Mouse (Mus musculus) MEL (cell line): Measurements from ENCODE around the gene Mrps34. TPM values are rescaled to one million over a fixed set of nuclear protein-coding genes. Genes with fewer than 3 reads are reported as not detected.
A peak's percentile ranks its signal among the peaks of the same experiment; 100 is the strongest.

Source experiments
- DNase-seq: peaks from one replicate; pipeline ENCODE4 v3.0.0; 2011; ENCODE audit warnings: low read depth, low spot score
- H3K27ac ChIP-seq: 2 replicates; pipeline ENCODE4 v1.5.1; 2012; ENCODE audit warnings: low read depth, mild to moderate bottlenecking, control low read depth, low read length, moderate library complexity; ENCODE audit not compliant: control insufficient read depth
- H3K27me3 ChIP-seq, 2 experiments: fragments of 150-350 bp in 1 of 2; sonication (generic) in 1 of 2; 2 replicates each; pipeline ENCODE4 v1.6.1; 2012; ENCODE audit warnings: low read length in 2 of 2, mild to moderate bottlenecking in 2 of 2, improper control_type of control experiment in 1 of 2, moderate library complexity in 1 of 2; ENCODE audit not compliant: insufficient read depth in 2 of 2, control insufficient read depth in 1 of 2
- H3K36me3 ChIP-seq, 2 experiments: 2 replicates each; pipeline ENCODE4 v1.6.1; 2012 to 2014; ENCODE audit warnings: low read length in 2 of 2, improper control_type of control experiment in 1 of 2, inconsistent platforms in 1 of 2, mild to moderate bottlenecking in 1 of 2; ENCODE audit not compliant: insufficient read depth in 2 of 2, control insufficient read depth in 1 of 2
- H3K4me1 ChIP-seq, 2 experiments: fragments of 150-350 bp in 1 of 2; sonication (generic) in 1 of 2; 2 replicates each; pipeline ENCODE4 v1.6.1; 2012; ENCODE audit warnings: low read length in 2 of 2, improper control_type of control experiment in 1 of 2, mild to moderate bottlenecking in 1 of 2; ENCODE audit not compliant: insufficient read depth in 2 of 2, control insufficient read depth in 1 of 2
- H3K4me3 ChIP-seq, 2 experiments: fragments of 150-350 bp in 1 of 2; sonication (generic) in 1 of 2; 2 replicates each; pipeline ENCODE4 v1.5.1; 2012; ENCODE audit warnings: low read depth in 2 of 2, low read length in 2 of 2, mild to moderate bottlenecking in 2 of 2, moderate library complexity in 2 of 2, control low read depth in 1 of 2, improper control_type of control experiment in 1 of 2; ENCODE audit not compliant: control insufficient read depth in 1 of 2, insufficient read depth in 1 of 2
- H3K79me2 ChIP-seq: 2 replicates; pipeline ENCODE4 v1.6.1; 2012; ENCODE audit warnings: mild to moderate bottlenecking, low read length, moderate library complexity; ENCODE audit not compliant: control insufficient read depth, poor library complexity, insufficient read depth
- H3K9ac ChIP-seq: 2 replicates; pipeline ENCODE4 v1.6.1; 2012; ENCODE audit warnings: low read depth, mild to moderate bottlenecking, control low read depth, low read length, moderate library complexity; ENCODE audit not compliant: control insufficient read depth, poor library complexity, severe bottlenecking
- H3K9me3 ChIP-seq: fragments of 150-350 bp; sonication (generic); replicated peaks from 2 replicates; pipeline ENCODE4 v1.6.1; 2012; ENCODE audit warnings: mild to moderate bottlenecking, low read length, improper control_type of control experiment, moderate library complexity; ENCODE audit not compliant: insufficient read depth
- BHLHE40 ChIP-seq: IDR thresholded peaks from 2 replicates; pipeline ENCODE4 v1.6.1; 2012; ENCODE audit warnings: low read depth, mild to moderate bottlenecking, inconsistent platforms, low read length, improper control_type of control experiment, borderline replicate concordance
- CHD1 ChIP-seq: IDR thresholded peaks from 2 replicates; pipeline ENCODE4 v1.6.1; 2012; ENCODE audit warnings: low read depth, mild to moderate bottlenecking, inconsistent platforms, low read length, improper control_type of control experiment
- CHD2 ChIP-seq: IDR thresholded peaks from 2 replicates; pipeline ENCODE4 v1.6.1; 2011; ENCODE audit warnings: low read length, improper control_type of control experiment
- CTCF ChIP-seq, 3 experiments: IDR thresholded peaks in 2 of 3; conservative IDR thresholded peaks in 1 of 3; 2 replicates each; pipeline ENCODE4 v1.5.1; 2011 to 2012; ENCODE audit warnings: low read length in 3 of 3, low read depth in 2 of 3, mild to moderate bottlenecking in 2 of 3, improper control_type of control experiment in 1 of 3, inconsistent platforms in 1 of 3, mixed read lengths in 1 of 3, moderate library complexity in 1 of 3; ENCODE audit not compliant: control insufficient read depth in 1 of 3, insufficient read depth in 1 of 3, poor library complexity in 1 of 3, severe bottlenecking in 1 of 3
- E2F4 ChIP-seq: IDR thresholded peaks from 2 replicates; pipeline ENCODE4 v1.6.1; 2011; ENCODE audit warnings: low read depth, low read length, improper control_type of control experiment, borderline replicate concordance
- ELF1 ChIP-seq: IDR thresholded peaks from 2 replicates; pipeline ENCODE4 v1.6.1; 2014; ENCODE audit warnings: low read depth, mild to moderate bottlenecking, inconsistent platforms, low read length, improper control_type of control experiment, moderate library complexity
- EP300 ChIP-seq, 2 experiments: IDR thresholded peaks; 2 replicates each; pipeline ENCODE4 v1.6.1; 2011; ENCODE audit warnings: improper control_type of control experiment in 2 of 2, low read length in 2 of 2, low read depth in 1 of 2, mild to moderate bottlenecking in 1 of 2
- ETS1 ChIP-seq: IDR thresholded peaks from 2 replicates; pipeline ENCODE4 v1.6.1; 2012; ENCODE audit warnings: low read depth, mild to moderate bottlenecking, inconsistent platforms, low read length, improper control_type of control experiment, moderate library complexity
- GABPA ChIP-seq: IDR thresholded peaks from 2 replicates; pipeline ENCODE4 v1.6.1; 2012; ENCODE audit warnings: low read depth, mild to moderate bottlenecking, inconsistent platforms, low read length, improper control_type of control experiment, moderate library complexity
- GATA1 ChIP-seq: IDR thresholded peaks from 2 replicates; pipeline ENCODE4 v1.6.1; 2011; ENCODE audit warnings: low read depth, low read length, improper control_type of control experiment
- HCFC1 ChIP-seq: IDR thresholded peaks from 2 replicates; pipeline ENCODE4 v1.6.1; 2012; ENCODE audit warnings: low read depth, mild to moderate bottlenecking, inconsistent platforms, low read length, improper control_type of control experiment, moderate library complexity
- JUND ChIP-seq: IDR thresholded peaks from 2 replicates; pipeline ENCODE4 v1.6.1; 2011; ENCODE audit warnings: low read depth, mild to moderate bottlenecking, improper control_type of control experiment, low read length
- KAT2A ChIP-seq: conservative IDR thresholded peaks from 2 replicates; pipeline ENCODE4 v1.6.1; 2012; ENCODE audit warnings: low read depth, low read length, improper control_type of control experiment, inconsistent platforms
- MAFK ChIP-seq: IDR thresholded peaks from 2 replicates; pipeline ENCODE4 v1.6.1; 2011; ENCODE audit warnings: low read depth, mild to moderate bottlenecking, low read length, improper control_type of control experiment, borderline replicate concordance
- MAX ChIP-seq: IDR thresholded peaks from 2 replicates; pipeline ENCODE4 v1.6.1; 2011; ENCODE audit warnings: low read length, improper control_type of control experiment
- MAZ ChIP-seq: IDR thresholded peaks from 2 replicates; pipeline ENCODE4 v1.6.1; 2012; ENCODE audit warnings: low read depth, mild to moderate bottlenecking, inconsistent platforms, low read length, improper control_type of control experiment
- MEF2A ChIP-seq: IDR thresholded peaks from 2 replicates; pipeline ENCODE4 v1.6.1; 2014; ENCODE audit warnings: low read depth, mild to moderate bottlenecking, inconsistent platforms, low read length, improper control_type of control experiment; ENCODE audit not compliant: poor library complexity, insufficient replicate concordance, severe bottlenecking; ENCODE audit errors: extremely low read depth
- MXI1 ChIP-seq: IDR thresholded peaks from 2 replicates; pipeline ENCODE4 v1.6.1; 2011; ENCODE audit warnings: mild to moderate bottlenecking, low read depth, low read length, improper control_type of control experiment
- MYB ChIP-seq: IDR thresholded peaks from 2 replicates; pipeline ENCODE4 v1.6.1; 2011; ENCODE audit warnings: mild to moderate bottlenecking, low read depth, low read length, improper control_type of control experiment
- NELFE ChIP-seq: IDR thresholded peaks from 2 replicates; pipeline ENCODE4 v1.6.1; 2011; ENCODE audit warnings: low read depth, low read length, improper control_type of control experiment
- NRF1 ChIP-seq: IDR thresholded peaks from 2 replicates; pipeline ENCODE4 v1.6.1; 2014; ENCODE audit warnings: low read depth, mild to moderate bottlenecking, inconsistent platforms, low read length, improper control_type of control experiment, moderate library complexity; ENCODE audit not compliant: poor library complexity, insufficient read depth, severe bottlenecking
- POLR2AphosphoS2 ChIP-seq: IDR thresholded peaks from 2 replicates; pipeline ENCODE4 v1.6.1; 2011; ENCODE audit warnings: low read length, improper control_type of control experiment
- POLR2AphosphoS5 ChIP-seq: IDR thresholded peaks from 2 replicates; pipeline ENCODE4 v1.6.1; 2012; ENCODE audit warnings: low read depth, borderline replicate concordance, mild to moderate bottlenecking, inconsistent platforms, low read length, moderate library complexity, mixed read lengths
- RCOR1 ChIP-seq: IDR thresholded peaks from 2 replicates; pipeline ENCODE4 v1.6.1; 2012; ENCODE audit warnings: low read depth, mild to moderate bottlenecking, inconsistent platforms, low read length, improper control_type of control experiment
- SIN3A ChIP-seq: IDR thresholded peaks from 2 replicates; pipeline ENCODE4 v1.6.1; 2012; ENCODE audit warnings: low read length, improper control_type of control experiment, inconsistent platforms
- TAL1 ChIP-seq: IDR thresholded peaks from 2 replicates; pipeline ENCODE4 v1.6.1; 2012; ENCODE audit warnings: mild to moderate bottlenecking, inconsistent platforms, low read length, moderate library complexity, mixed read lengths
- TBP ChIP-seq: IDR thresholded peaks from 2 replicates; pipeline ENCODE4 v1.8.0; 2011; ENCODE audit warnings: low read depth, low read length, improper control_type of control experiment
- TCF12 ChIP-seq: IDR thresholded peaks from 2 replicates; pipeline ENCODE4 v1.6.1; 2014; ENCODE audit warnings: low read depth, mild to moderate bottlenecking, inconsistent platforms, low read length, improper control_type of control experiment, moderate library complexity
- UBTF ChIP-seq: IDR thresholded peaks from 2 replicates; pipeline ENCODE4 v1.6.1; 2012; ENCODE audit warnings: low read depth, mild to moderate bottlenecking, inconsistent platforms, low read length, improper control_type of control experiment, moderate library complexity, borderline replicate concordance; ENCODE audit not compliant: insufficient read depth
- USF1 ChIP-seq: IDR thresholded peaks from 2 replicates; pipeline ENCODE4 v1.6.1; 2014; ENCODE audit warnings: low read depth, mild to moderate bottlenecking, inconsistent platforms, low read length, improper control_type of control experiment, moderate library complexity
- USF2 ChIP-seq, 2 experiments: IDR thresholded peaks; 2 replicates each; pipeline ENCODE4 v1.6.1; 2011 to 2012; ENCODE audit warnings: improper control_type of control experiment in 2 of 2, low read length in 2 of 2, borderline replicate concordance in 1 of 2, inconsistent platforms in 1 of 2, low read depth in 1 of 2, mild to moderate bottlenecking in 1 of 2; ENCODE audit not compliant: insufficient read depth in 1 of 2
- ZC3H11A ChIP-seq: IDR thresholded peaks from 2 replicates; pipeline ENCODE4 v1.6.1; 2012; ENCODE audit warnings: low read depth, mild to moderate bottlenecking, inconsistent platforms, low read length, improper control_type of control experiment
- ZKSCAN1 ChIP-seq: IDR thresholded peaks from 2 replicates; pipeline ENCODE4 v1.6.1; 2012; ENCODE audit warnings: low read depth, mild to moderate bottlenecking, inconsistent platforms, low read length, improper control_type of control experiment, moderate library complexity
- ZMIZ1 ChIP-seq: IDR thresholded peaks from 2 replicates; pipeline ENCODE4 v1.6.1; 2012; ENCODE audit warnings: low read depth, mild to moderate bottlenecking, inconsistent platforms, low read length, improper control_type of control experiment, moderate library complexity
- ZNF384 ChIP-seq: IDR thresholded peaks from 2 replicates; pipeline ENCODE4 v1.6.1; 2012; ENCODE audit warnings: low read depth, mild to moderate bottlenecking, inconsistent platforms, low read length, improper control_type of control experiment
- polyA plus RNA-seq, 2 experiments: library from polyadenylated mRNA; stranded (reverse) in 1 of 2; unstranded in 1 of 2; fragments of >175 nt in 1 of 2; fragments of >200 nt in 1 of 2; gene quantifications; 2 replicates each; pipeline versions ENCODE4 v1.2.1 to v1.2.4; 2012; ENCODE audit warnings: low replicate concordance in 2 of 2, low read depth in 1 of 2; ENCODE audit not compliant: insufficient read length in 2 of 2, insufficient read depth in 1 of 2, missing spikeins in 1 of 2
- total RNA-seq: library from RNA; depleted of rRNA; stranded (reverse); fragments of 300-350 nt; gene quantifications from 2 replicates; pipeline ENCODE4 v1.2.3, GENCODE M21; 2012

Mrps34 gene
- total and polyA plus RNA-seq, 3 experiments = 74.8 to 82.0 TPM; not detected in 1

DNA sequence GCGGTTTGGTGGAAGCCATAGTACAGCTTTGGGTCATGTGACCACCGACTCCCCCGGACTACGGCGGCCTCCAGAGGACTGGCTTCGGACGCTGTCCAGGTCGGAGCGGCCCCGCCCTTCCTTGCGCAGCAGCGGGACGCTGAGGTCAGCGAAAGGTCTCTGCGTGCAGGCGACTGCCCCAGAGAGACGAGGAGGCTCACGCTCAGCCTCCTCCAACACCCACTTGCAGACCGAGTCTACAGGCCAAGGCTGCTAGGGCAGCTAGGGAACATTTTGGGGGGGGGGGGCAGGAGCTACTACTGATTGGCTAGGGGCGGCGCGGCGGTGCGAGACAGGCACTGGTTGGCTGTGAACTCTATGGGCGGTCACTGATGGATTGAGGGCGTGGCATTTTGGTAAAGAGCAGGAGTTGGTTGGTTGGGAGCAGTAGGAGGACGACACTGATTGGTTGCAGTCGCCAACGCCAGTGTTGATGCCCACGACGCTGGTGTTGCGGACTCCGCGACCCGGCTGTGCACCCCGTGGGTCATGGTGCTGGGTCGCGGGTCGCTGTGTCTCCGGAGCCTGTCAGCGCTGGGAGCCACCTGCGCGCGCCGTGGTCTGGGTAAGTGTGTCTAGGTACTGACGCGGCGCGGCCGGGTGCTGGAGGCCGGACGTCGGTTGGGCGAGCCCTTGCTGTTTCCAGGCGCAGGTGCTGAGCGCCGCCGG is 44.7 kb upstream of the Mrps34 start, which contains the start of gene Fahd1:
Fahd1 (minus strand) TSS at position 300 of the 708 bp plus-strand sequence.
- no peaks in the 10 kb centered on the region for H3K27me3 ChIP-seq
- no peaks in the 10 kb centered on the region for H3K9me3 ChIP-seq
- H3K27ac ChIP-seq = peak within 1 kb of the TSS; percentile 63
- H3K9ac ChIP-seq = peak within 1 kb of the TSS; percentile 78
- peaks cover 0 to 15% of the 10 kb centered on the region in 2 experiments; a peak in 2 of 4 replicates for H3K4me1 ChIP-seq
- peak; percentile 99 for DNase-seq
- H3K4me3 ChIP-seq = peak within 1 kb of the TSS; percentile 84 to 88
- peaks cover 3% of the 10 kb centered on the region; the same call in 1 of the 2 replicates for H3K79me2 ChIP-seq
- peaks cover 0 to 13% of the 10 kb centered on the region in 2 experiments; a peak in 2 of 4 replicates for H3K36me3 ChIP-seq
- TF ChIP-seq KAT2A (no peak; the same call in 1 of the 2 replicates), E2F4 (no peak), TAL1 (no peak), TCF12 (peak; percentile 39; the same call in 1 of the 2 replicates), BHLHE40 (no peak; the same call in 1 of the 2 replicates), ZNF384 (no peak), CTCF (IDR thresholded peaks at IDR 0.05 in 2 of 3, conservative IDR thresholded peaks at IDR 0.05 in 1 of 3; ENCODE audit: control insufficient read depth in 1 of 3, insufficient read depth in 1 of 3, low read depth in 2 of 3, low read length in 3 of 3, poor library complexity in 1 of 3, severe bottlenecking in 1 of 3) (no peak), GABPA (no peak), USF1 (peak; percentile 95), MEF2A (no peak), USF2 (IDR thresholded peaks at IDR 0.05; ENCODE audit: borderline replicate concordance in 1 of 2, insufficient read depth in 1 of 2, low read depth in 1 of 2, low read length in 2 of 2) (peak in 1 of 2 experiments; percentile 76; a peak in 3 of 4 replicates), ZKSCAN1 (no peak), ELF1 (0 out of 2 replicates have a peak, but pooled peaks have one; percentile 8), EP300 (IDR thresholded peaks at IDR 0.05; ENCODE audit: low read depth in 1 of 2, low read length in 2 of 2) (no peak), HCFC1 (peak; percentile 52; the same call in 1 of the 2 replicates), SIN3A (peak; percentile 73), TBP (peak; percentile 60; the same call in 1 of the 2 replicates), POLR2AphosphoS2 (peak; percentile 81), GATA1 (no peak), MAFK (no peak), MYB (no peak), MAX (peak; percentile 42; the same call in 1 of the 2 replicates), ZC3H11A (no peak), POLR2AphosphoS5 (no peak), NRF1 (no peak), CHD2 (no peak), CHD1 (no peak), NELFE (peak; percentile 86), MAZ (peak; percentile 10), MXI1 (peak; percentile 66), UBTF (peak; percentile 67; the same call in 1 of the 2 replicates), JUND (no peak), ZMIZ1 (peak; percentile 62; the same call in 1 of the 2 replicates), RCOR1 (no peak), ETS1 (no peak)
